Mouse (Mus musculus) 416B (cell line): Measurements from ENCODE around the gene Gm49711.
"Not testable (repeated sequence)": the region's sequence is repeated elsewhere in the genome, so short reads cannot be mapped to it uniquely, and the experiment has no call there.

Experiments used
- DNase-seq: peaks from one replicate; pipeline ENCODE4 v3.0.0; 2011; ENCODE audit warnings: low read depth

Gm49711 gene

DNA sequence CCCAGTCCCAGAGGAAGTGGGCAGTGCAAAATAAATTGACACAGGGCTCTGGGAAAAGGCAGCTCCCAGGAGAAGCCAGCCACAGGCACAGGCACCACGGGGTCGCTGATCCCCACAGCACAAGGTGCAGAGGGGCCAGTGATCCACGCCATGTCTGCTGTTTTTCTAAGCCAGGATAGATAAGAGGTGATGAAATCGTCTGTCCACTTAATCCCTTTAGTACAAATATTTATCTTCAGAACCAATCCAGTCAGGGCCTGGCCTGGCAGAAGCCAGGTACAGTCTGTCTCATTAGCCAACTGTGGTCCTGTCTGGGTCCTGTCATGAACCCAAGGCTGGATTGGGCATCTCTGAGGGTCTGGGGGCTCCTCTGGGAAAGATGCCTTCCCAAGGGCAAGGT, 125.4 kb downstream of the Gm49711 start:
- DNase-seq, result no peak

DNA sequence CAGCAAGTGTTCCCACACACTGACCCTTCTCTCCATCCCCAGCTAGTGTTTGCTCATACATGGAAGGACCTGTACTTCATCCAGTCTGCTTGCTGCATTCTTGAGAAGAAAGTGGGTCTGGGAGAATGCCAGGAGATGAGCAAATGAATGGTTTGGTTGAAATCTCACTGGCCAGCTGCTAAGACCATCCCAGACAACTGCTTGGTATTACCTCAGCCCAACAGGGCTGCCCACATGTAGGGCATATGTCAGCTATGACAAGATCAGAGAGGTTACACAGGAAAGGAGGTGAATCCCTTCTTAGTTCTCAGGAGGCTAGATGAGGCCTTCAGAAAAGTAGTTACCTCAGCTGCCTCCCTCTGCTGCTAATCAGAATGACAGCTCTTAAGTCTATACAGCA, 132.5 kb downstream of the Gm49711 start:
- DNase-seq, result no peak

DNA sequence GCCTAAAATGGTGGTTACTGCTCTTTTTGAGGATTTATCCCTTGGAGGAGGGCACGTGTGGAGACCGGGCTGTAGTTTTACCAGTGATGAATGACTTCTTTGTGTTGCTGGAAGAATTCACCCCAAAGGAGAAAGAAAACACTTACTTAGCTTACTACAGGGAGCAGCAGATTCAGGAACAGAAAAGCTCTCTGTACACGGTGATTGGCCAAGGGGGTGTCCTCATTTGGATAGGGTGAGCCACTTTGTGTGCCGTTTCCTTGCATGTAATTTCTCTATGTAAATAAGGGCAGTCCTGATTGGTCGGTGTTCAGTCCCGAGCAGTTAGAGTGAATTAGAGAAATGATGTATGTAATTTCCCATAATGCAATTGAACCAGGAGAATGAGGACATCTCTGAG, 137.0 kb downstream of the Gm49711 start:
- DNase-seq, result no peak

DNA sequence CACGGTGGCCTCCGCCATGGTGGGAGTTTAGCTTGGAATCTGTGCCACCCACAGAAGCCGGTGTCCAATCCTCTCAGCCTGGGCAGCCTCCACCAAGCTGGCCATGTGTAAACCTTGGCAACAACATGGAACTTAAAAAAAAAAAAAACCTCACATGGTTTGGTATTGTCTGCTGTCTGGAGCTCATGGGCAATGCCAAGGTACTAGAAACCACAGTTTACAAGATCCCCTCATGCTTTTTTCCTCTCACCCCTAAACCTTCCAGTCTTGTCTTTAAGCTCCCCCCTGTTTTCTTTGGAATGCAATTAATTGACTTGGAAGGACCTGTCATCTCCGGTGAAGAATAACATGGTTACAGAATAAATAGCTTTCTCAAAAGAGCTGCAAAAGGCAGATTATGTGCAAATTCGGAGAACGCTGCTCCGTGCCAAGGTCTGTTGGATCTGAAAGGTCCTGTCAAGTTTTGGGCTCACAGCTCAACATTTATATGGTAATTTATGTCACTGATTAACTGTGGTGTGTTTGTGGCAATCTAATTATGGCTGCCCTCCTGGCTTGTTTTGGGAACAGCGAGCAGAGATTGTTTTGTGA, 138.7 kb downstream of the Gm49711 start:
- no peak for DNase-seq

DNA sequence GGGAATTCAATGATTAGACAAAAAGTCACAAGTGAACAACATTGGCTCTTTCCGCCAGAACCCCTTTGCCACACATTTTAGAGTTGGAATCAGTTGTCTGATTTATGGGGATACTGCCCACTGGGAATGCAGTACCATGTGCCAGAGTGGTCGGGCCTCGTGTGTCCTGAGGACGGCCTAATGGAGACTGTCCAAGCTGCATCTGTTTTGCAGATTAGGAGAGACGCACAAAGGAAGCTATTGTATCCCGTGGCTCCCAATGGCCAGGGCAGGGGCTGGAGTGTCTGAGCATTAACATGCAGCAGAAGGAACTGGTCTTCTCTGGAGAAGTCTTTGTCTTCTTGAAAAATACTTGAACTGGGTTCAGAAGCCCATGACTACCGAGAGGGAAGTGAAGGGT, 142.5 kb downstream of the Gm49711 start:
- DNase-seq, result no peak

DNA sequence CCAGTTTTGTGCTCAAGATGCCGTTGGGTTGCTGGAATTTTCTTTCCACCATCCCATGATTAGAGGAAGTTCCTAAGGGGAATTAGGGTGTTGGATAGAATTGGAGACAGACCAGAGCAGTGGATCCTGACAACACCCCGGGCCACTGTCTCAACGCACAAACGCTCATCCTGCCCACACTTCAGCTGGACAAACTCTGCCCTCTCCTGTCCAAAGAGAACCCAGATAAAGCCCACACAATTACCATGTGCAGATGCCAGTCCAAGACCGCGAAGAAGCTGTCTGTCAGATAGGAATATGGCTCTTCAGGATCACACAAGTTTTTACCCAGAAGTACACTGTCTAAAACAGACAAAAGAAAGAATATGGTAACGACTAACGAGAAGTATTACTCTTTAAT, 145.5 kb downstream of the Gm49711 start:
- no peak for DNase-seq

DNA sequence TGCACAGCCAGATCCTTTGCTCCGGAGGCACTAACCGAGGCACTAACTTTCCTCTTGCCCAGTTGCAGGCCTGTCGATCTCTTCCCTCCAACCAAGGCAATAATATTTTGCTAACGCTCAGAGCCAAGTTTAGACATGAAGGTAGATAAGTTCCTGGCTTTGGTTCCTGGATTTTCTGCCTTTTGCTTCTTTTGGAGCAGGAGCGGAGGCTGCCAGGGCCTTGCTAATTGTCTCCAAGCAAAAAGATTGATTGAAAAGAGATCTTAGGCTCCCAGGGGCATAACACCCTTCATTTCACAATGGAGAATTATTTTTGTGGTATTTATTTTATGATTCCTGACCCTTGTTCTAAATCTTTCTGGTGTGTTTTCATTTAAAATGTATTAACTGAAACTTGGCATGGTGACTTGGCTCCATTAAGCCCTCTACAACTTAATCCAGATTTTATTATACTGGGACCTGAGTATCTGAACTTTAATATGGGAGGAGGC, 151.2 kb downstream of the Gm49711 start:
- DNase-seq, result no peak

DNA sequence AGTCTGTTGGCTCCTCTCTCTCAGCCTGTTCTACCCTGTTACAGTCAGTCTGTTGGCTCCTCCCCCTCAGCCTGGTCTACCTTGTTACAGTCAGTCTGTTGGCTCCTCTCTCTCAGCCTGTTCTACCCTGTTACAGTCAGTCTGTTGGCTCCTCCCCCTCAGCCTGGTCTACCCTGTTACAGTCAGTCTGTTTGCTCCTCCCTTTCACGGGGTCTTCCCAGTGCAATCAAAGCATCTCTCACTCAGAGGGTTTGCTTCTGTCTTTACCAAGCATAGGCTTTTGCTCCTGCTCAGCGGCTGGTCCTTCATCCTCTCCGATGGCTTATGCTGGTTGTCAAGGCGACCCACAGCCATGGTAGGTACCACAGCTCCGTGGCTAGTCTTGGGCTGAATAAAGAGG, 152.2 kb downstream of the Gm49711 start:
- DNase-seq, result not testable (repeated sequence)

DNA sequence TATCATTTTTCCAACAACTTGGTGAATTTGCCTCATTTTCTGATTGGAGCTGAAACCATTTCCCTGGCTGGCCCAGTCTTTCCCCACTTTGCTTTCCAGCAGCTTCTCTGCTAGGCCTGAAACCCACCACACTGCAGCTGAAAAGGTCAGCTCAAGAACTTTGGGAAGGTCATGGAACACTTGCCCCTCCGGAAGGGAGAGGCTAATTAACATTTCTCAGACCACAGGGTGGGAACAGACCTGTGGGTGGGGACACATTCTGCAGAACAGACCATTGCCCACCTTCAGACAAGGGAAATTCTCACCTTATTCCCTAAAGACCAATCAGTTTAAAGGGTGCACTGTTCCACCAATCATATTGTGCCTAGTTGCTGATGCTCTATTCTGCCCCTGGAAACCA, 155.8 kb downstream of the Gm49711 start:
- DNase-seq, result not testable (repeated sequence)

DNA sequence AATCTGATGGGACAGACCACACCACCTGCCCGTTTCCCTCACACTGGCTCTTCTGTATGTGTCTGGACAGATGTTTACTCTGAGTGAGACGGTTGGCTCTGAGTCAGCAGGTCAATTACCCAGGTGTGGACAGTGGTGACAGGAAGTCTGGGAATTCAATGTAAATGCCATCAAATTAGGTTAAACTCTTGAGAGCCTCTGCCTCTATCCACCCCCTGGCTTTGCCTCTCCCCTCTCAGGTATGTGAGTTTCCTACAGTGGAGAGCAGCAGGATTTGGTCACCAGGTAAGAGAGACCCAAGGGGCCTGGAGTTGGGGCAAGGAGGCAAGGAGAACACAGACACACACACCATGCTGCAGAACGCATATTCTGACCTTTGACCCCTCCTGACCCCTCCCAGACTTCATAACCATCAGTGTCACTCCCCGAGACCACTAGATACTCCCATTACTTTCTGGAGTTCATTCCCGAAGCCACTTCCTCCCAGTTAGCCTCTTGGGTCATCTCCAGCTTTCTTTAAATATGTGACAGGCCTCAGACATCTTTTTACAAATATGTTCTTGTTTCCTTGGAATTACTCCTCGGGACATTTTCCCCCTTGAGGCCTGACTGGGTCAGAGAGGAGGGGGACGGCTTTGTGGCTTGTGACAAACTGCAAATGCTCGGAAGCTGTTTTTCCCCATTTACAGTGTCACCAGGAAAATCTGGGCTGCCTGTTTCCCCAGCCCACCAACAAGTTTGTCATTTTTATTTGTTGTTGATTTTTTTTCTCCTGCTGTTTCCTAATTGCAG, 157.7 kb downstream of the Gm49711 start:
- no peak for DNase-seq

DNA sequence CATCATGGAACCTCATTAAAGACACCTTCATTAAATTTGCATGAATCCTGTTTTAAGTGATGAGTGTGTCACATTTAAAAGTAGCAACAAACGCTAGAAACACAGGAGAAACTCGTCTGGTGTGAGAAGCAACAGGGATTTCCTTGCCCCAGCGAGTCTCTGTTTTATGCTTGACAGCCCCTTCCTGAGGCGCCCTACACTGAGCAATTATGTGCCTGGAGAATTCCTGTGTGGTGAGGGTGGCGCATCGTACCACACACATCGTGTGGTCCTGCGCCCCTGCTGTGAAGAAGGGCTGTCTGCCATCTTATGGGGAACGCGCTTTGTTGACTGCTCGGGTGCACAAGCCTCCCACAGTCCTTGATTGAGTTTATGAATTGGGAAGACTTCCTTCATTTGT, 162.6 kb downstream of the Gm49711 start:
- no peak for DNase-seq

DNA sequence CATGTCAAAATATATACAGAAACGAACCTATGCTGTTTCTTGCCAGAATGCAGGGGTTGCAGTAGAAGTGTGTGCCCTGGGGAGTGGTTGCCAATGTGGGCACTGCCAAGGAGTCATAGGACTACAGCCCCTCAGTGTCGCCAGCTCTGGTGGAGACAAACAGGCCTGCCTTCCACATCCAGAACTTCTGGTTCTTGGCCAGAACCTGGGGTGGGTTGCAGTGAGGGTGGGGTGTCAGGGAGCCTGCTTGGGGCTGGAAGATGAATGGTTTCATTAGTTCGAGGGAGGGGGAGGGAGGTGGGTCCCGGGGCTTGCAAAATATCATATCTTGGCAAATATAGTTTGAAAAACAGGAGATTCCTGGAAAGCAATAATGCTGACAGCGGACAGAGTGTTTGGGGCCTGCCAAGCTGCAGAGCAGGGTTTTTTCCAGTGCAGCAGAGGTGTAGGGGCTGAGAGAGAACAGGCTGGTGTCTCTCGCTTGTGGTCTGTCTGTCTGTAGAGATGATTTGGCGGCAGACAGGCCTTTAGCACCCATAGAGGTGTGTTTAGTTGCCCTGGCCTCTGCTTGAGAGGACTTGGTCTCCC, 170.3 kb downstream of the Gm49711 start:
- no peak for DNase-seq

DNA sequence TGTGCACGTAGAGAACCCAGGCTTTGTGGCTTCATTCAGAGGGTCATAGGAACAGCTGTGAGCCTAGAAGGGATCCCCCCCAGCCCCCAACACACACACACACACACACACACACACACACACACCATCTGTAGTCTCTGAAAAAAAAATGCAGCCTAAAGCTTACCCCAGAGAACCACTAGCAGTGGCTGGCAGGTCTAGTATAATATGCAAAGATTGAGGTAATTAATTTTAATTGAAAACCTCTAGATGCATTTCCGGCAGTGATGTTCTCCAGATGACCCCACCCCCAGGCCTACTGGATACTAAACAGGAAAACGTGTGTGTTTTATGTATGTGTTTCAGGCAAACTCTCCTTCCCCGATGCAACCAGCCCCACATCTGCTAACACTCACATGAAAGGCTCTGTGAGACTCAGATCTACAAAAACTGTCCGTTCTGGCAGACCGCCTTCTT, 172.4 kb downstream of the Gm49711 start:
- no peak for DNase-seq

DNA sequence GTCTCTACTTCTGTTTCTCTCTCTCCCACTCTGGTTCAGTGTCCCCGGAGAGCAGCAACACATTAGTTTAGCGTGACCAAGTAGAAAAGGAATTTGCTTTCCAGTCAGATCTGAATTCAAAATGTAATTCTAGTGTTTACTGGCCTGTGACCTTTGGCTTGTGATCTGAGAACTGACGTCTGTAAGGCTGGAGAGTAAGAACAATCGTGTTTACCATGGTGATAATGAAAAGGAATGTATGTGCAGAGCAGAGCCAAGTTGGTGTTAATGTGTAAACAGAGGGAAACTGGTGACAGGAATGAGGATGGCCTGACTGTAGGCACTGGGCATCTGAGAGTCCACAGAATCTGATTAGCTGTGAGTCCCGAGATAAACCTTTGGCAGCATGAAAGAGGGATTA, 176.4 kb downstream of the Gm49711 start:
- no peak for DNase-seq

DNA sequence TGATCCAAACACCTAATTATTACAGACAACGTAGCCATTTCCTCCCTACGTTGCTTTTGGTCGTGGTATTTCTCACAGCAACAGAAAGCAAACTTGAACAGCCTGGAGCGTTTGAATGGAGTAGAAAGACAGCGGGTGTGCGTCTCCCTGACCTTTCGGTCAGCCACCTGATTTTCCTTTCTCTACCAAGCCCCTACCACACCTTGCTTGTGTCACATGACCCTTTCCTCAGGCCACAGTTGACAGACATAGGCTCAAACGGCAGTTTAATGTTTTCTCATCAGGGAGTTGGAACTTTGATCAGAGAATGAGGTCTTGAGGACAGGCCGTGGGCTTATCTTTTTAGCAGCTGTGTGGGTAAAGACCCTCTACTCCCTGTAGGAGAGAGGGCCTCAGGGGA, 177.1 kb downstream of the Gm49711 start:
- no peak for DNase-seq
